Mouse (Mus musculus) neural tube, embryonic 12.5 days (tissue): Measurements from ENCODE around the gene Dnlz. TPM values are rescaled to one million over a fixed set of nuclear protein-coding genes. Genes with fewer than 3 reads are reported as not detected.

ENCODE experiments used
- ATAC-seq: fragments of 200-750 bp; cut with Nextera tagmentation; 2 replicates; pipeline ENCODE4 v1.8.0; 2017; ENCODE audit warnings: low read depth, mild to moderate bottlenecking, moderate TSS enrichment, moderate library complexity; ENCODE audit not compliant: low FRiP score
- H3K27ac ChIP-seq: fragments of 300-500 bp; sonication (generic); 2 replicates; pipeline ENCODE4 v1.5.1; 2016
- H3K27me3 ChIP-seq: fragments of 300-500 bp; sonication (generic); replicated peaks from 2 replicates; pipeline ENCODE4 v1.6.1; 2016; ENCODE audit warnings: mild to moderate bottlenecking
- H3K36me3 ChIP-seq: fragments of 300-500 bp; sonication (generic); 2 replicates; pipeline ENCODE4 v1.6.1; 2016; ENCODE audit warnings: mild to moderate bottlenecking
- H3K4me1 ChIP-seq: fragments of 300-500 bp; sonication (generic); 2 replicates; pipeline ENCODE4 v1.6.1; 2016
- H3K4me2 ChIP-seq: fragments of 300-500 bp; sonication (generic); replicated peaks from 2 replicates; pipeline ENCODE4 v1.6.1; 2016; ENCODE audit warnings: mild to moderate bottlenecking
- H3K4me3 ChIP-seq: fragments of 300-500 bp; sonication (generic); 2 replicates; pipeline ENCODE4 v1.5.1; 2016
- H3K9ac ChIP-seq: fragments of 300-500 bp; sonication (generic); 2 replicates; pipeline ENCODE4 v1.6.1; 2016; ENCODE audit warnings: mild to moderate bottlenecking
- H3K9me3 ChIP-seq: fragments of 300-500 bp; sonication (generic); 2 replicates; pipeline ENCODE4 v1.6.1; 2016; ENCODE audit warnings: mild to moderate bottlenecking
- WGBS: fragments of 180-500 bp; shearing (Covaris S2); methylation state at CpG from one replicate; pipeline ENCODE4 v1.1.7; 2016; 5-methylcytosine and 5-hydroxymethylcytosine counted together
- polyA plus RNA-seq: library from polyadenylated mRNA; unstranded; fragments of >200 nt; fragmentation: Nextera tagmentation; extraction: Ambion mirVana; gene quantifications from 2 replicates; pipeline ENCODE4 v1.2.1, GENCODE M21; 2016

Dnlz gene
- polyA plus RNA-seq, 1 experiment from 2014 or later = 36.1 TPM

GRCm38 (mm10) chr2:26329402-26329801 lies 22.5 kb downstream of the Dnlz start:
- no peaks in the 10 kb centered on the region for H3K27me3 ChIP-seq
- no peak overlapping the region for H3K4me3 ChIP-seq
- H3K4me2 ChIP-seq = no peak overlapping the region
- H3K27ac ChIP-seq = no peak overlapping the region
- peaks cover 73% of the 10 kb centered on the region for H3K36me3 ChIP-seq
- no peaks in the 10 kb centered on the region for H3K4me1 ChIP-seq
- H3K9ac ChIP-seq = no peak overlapping the region
- WGBS = 51% methylated on average over 8 of the region's 8 CpGs
- H3K9me3 ChIP-seq = no peaks in the 10 kb centered on the region
- 0 out of 2 replicates have a peak, but pooled peaks have one; percentile 61 for ATAC-seq

GRCm38 (mm10) chr2:26327852-26328251 lies 24.1 kb downstream of the Dnlz start:
- Histone ChIP-seq H3K27me3 (no peaks in the 10 kb centered on the region), H3K4me2 (no peak overlapping the region), H3K9ac (no peak overlapping the region), H3K9me3 (no peaks in the 10 kb centered on the region), H3K4me3 (no peak overlapping the region), H3K36me3 (peaks cover 86% of the 10 kb centered on the region), H3K27ac (no peak overlapping the region), H3K4me1 (no peaks in the 10 kb centered on the region)
- 94% methylated on average over 4 of the region's 4 CpGs for WGBS
- no peak for ATAC-seq

- no peaks in the 10 kb centered on the region for H3K4me1 ChIP-seq
- H3K9ac ChIP-seq = no peak overlapping the region
- 0 out of 2 replicates have a peak, but pooled peaks have one; percentile 31 for ATAC-seq
- no peak overlapping the region for H3K4me3 ChIP-seq
- H3K4me2 ChIP-seq = no peak overlapping the region
- 69% methylated on average over 15 of the region's 15 CpGs for WGBS
- H3K27me3 ChIP-seq = no peaks in the 10 kb centered on the region
- H3K27ac ChIP-seq = no peak overlapping the region
- no peaks in the 10 kb centered on the region for H3K9me3 ChIP-seq
- peaks cover 78% of the 10 kb centered on the region for H3K36me3 ChIP-seq
These were observed 26.3 kb downstream of the Dnlz start for GRCm38 (mm10) chr2:26325386-26326181.

- no peaks in the 10 kb centered on the region for H3K9me3 ChIP-seq
- peaks cover 7% of the 10 kb centered on the region; the same call in 1 of the 2 replicates for H3K4me1 ChIP-seq
- H3K4me2 ChIP-seq = no peak overlapping the region
- no peaks in the 10 kb centered on the region for H3K27me3 ChIP-seq
- no peak overlapping the region for H3K4me3 ChIP-seq
- no peak for ATAC-seq
- peaks cover 73% of the 10 kb centered on the region for H3K36me3 ChIP-seq
- H3K27ac ChIP-seq = no peak overlapping the region
- WGBS = 89% methylated on average over 2 of the region's 2 CpGs
- H3K9ac ChIP-seq = no peak overlapping the region
These were observed 27.0 kb downstream of the Dnlz start for GRCm38 (mm10) chr2:26324917-26325316.

- Histone ChIP-seq H3K27me3 (no peaks in the 10 kb centered on the region), H3K9me3 (no peaks in the 10 kb centered on the region), H3K4me3 (no peak overlapping the region), H3K4me1 (peaks cover 18% of the 10 kb centered on the region), H3K36me3 (peaks cover 66% of the 10 kb centered on the region), H3K27ac (no peak overlapping the region), H3K4me2 (no peak overlapping the region), H3K9ac (no peak overlapping the region)
- ATAC-seq = no peak
- WGBS = 92% methylated on average over 13 of the region's 13 CpGs
These were observed 28.2 kb downstream of the Dnlz start for GRCm38 (mm10) chr2:26323589-26324325.

GRCm38 (mm10) chr2:26320245-26321185 lies 31.4 kb downstream of the Dnlz start:
- H3K27me3 ChIP-seq = no peaks in the 10 kb centered on the region
- WGBS = 91% methylated on average over 14 of the region's 14 CpGs
- H3K9ac ChIP-seq = 0 out of 2 replicates have a peak overlapping the region, but pooled peaks have one; percentile 19
- no peak for ATAC-seq
- 0 out of 2 replicates have a peak overlapping the region, but pooled peaks have one; percentile 6 for H3K4me2 ChIP-seq
- peaks cover 42% of the 10 kb centered on the region for H3K36me3 ChIP-seq
- H3K4me3 ChIP-seq = no peak overlapping the region
- H3K27ac ChIP-seq = no peak overlapping the region
- H3K4me1 ChIP-seq = peaks cover 47% of the 10 kb centered on the region
- no peaks in the 10 kb centered on the region for H3K9me3 ChIP-seq

GRCm38 (mm10) chr2:26319519-26320244 lies 32.2 kb downstream of the Dnlz start:
- Histone ChIP-seq H3K9me3 (no peaks in the 10 kb centered on the region), H3K4me2 (peak overlapping the region; percentile 95; the same call in 1 of the 2 replicates), H3K4me3 (no peak overlapping the region), H3K4me1 (peaks cover 52% of the 10 kb centered on the region), H3K27ac (no peak overlapping the region), H3K27me3 (no peaks in the 10 kb centered on the region), H3K36me3 (peaks cover 33% of the 10 kb centered on the region), H3K9ac (no peak overlapping the region)
- ATAC-seq = no peak
- 90% methylated on average over 13 of the region's 13 CpGs for WGBS

GRCm38 (mm10) chr2:26319109-26319508 lies 32.8 kb downstream of the Dnlz start:
- peak overlapping the region; percentile 95; the same call in 1 of the 2 replicates for H3K4me2 ChIP-seq

GRCm38 (mm10) chr2:26317991-26318672 lies 33.8 kb downstream of the Dnlz start:
- H3K9me3 ChIP-seq = no peaks in the 10 kb centered on the region
- 92% methylated on average over 3 of the region's 3 CpGs for WGBS
- ATAC-seq = no peak
- peaks cover 18% of the 10 kb centered on the region for H3K36me3 ChIP-seq
- no peak overlapping the region for H3K27ac ChIP-seq
- H3K4me2 ChIP-seq = peak overlapping the region; percentile 95
- H3K27me3 ChIP-seq = no peaks in the 10 kb centered on the region
- peak overlapping the region; percentile 94 for H3K9ac ChIP-seq
- H3K4me3 ChIP-seq = no peak overlapping the region
- peaks cover 60% of the 10 kb centered on the region for H3K4me1 ChIP-seq

More at GRCm38 (mm10) chr2:26319109-26319508, 32.8 kb downstream of the Dnlz start:
- WGBS = 91% methylated on average over 9 of the region's 9 CpGs
- no peak for ATAC-seq
- Histone ChIP-seq H3K4me3 (no peak overlapping the region), H3K27ac (no peak overlapping the region), H3K4me1 (peaks cover 58% of the 10 kb centered on the region), H3K36me3 (peaks cover 28% of the 10 kb centered on the region), H3K27me3 (no peaks in the 10 kb centered on the region), H3K9ac (peak overlapping the region; percentile 26; the same call in 1 of the 2 replicates), H3K9me3 (no peaks in the 10 kb centered on the region)

- Histone ChIP-seq H3K4me3 (peak overlapping the region; percentile 91), H3K9ac (peak overlapping the region; percentile 94), H3K27me3 (no peaks in the 10 kb centered on the region), H3K27ac (no peak overlapping the region), H3K4me1 (peaks cover 60% of the 10 kb centered on the region), H3K36me3 (peaks cover 10% of the 10 kb centered on the region; the same call in 1 of the 2 replicates), H3K4me2 (peak overlapping the region; percentile 95), H3K9me3 (no peaks in the 10 kb centered on the region)
- 73% methylated on average over 3 of the region's 3 CpGs for WGBS
- ATAC-seq = no peak
These were observed 34.5 kb downstream of the Dnlz start for GRCm38 (mm10) chr2:26317371-26317770.
